Mouse (Mus musculus) CH12.LX (cell line): Measurements from ENCODE around the gene Mprip.

ENCODE experiments used
- CHD2 ChIP-seq: IDR thresholded peaks from 2 replicates; pipeline ENCODE4 v1.6.1; 2011; ENCODE audit warnings: low read length, improper control_type of control experiment
- CTCF ChIP-seq, 2 experiments: IDR thresholded peaks in 1 of 2; conservative IDR thresholded peaks in 1 of 2; 2 replicates each; pipeline ENCODE4 v1.5.1; 2011 to 2012; ENCODE audit warnings: low read depth in 2 of 2, low read length in 2 of 2, improper control_type of control experiment in 1 of 2, inconsistent platforms in 1 of 2, mild to moderate bottlenecking in 1 of 2, moderate library complexity in 1 of 2
- IRF4 ChIP-seq: IDR thresholded peaks from 2 replicates; pipeline ENCODE4 v1.6.1; 2014; ENCODE audit warnings: low read depth, mild to moderate bottlenecking, inconsistent platforms, low read length, improper control_type of control experiment
- POLR2AphosphoS2 ChIP-seq: IDR thresholded peaks from 2 replicates; pipeline ENCODE4 v1.6.1; 2011; ENCODE audit warnings: low read depth, low read length, improper control_type of control experiment
- RAD21 ChIP-seq: IDR thresholded peaks from 2 replicates; pipeline ENCODE4 v1.6.1; 2011; ENCODE audit warnings: low read depth, mild to moderate bottlenecking, low read length, improper control_type of control experiment, moderate library complexity
- ZMIZ1 ChIP-seq: IDR thresholded peaks from 2 replicates; pipeline ENCODE4 v1.6.1; 2012; ENCODE audit warnings: low read depth, mild to moderate bottlenecking, inconsistent platforms, low read length, improper control_type of control experiment

DNA sequence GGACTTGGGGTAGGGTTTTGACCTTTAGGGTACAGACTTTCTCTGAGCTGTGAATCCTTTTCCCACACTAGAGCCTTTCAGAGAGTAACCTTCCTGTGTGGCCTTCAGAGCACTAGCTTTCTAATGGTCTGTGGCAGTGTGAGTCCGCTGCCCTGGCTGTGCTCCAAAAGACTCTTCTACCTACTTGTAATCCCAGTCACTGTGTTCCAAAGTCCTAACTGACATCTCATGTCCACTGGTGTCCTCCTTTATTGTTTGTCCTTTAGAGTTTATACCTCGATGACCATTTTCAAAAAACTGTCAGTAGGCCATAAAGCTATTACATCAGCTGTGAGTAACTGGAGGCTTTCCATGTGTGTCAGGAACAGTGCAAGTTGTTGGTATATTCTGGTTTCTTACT, 44.0 kb downstream of the Mprip start:
- TF ChIP-seq POLR2AphosphoS2 (no peak), CHD2 (no peak), CTCF (conservative IDR thresholded peaks at IDR 0.05 in 1 of 2, IDR thresholded peaks at IDR 0.05 in 1 of 2; ENCODE audit: low read depth in 2 of 2, low read length in 2 of 2) (no peak), IRF4 (no peak), ZMIZ1 (no peak), RAD21 (no peak)
